Mouse (Mus musculus) liver, adult 2 months (tissue): ENCODE data around the gene Lnx1. TPM values are rescaled to one million over a fixed set of nuclear protein-coding genes. Genes with fewer than 3 reads are reported as not detected.

Source experiments
- DNase-seq: peaks from one replicate; pipeline ENCODE4 v3.0.0-alpha.2; 2011; ENCODE audit warnings: low read depth, low spot score; ENCODE audit errors: extremely low read depth
- H3K27ac ChIP-seq: fragments of 200-500 bp; replicated peaks from 2 replicates; pipeline ENCODE4 v1.5.1; 2012; ENCODE audit warnings: low read depth, mild to moderate bottlenecking, control low read depth, inconsistent platforms, low read length; ENCODE audit not compliant: insufficient read depth
- H3K27me3 ChIP-seq: fragments of 200-500 bp; 2 replicates; pipeline ENCODE4 v1.6.1; 2012; ENCODE audit warnings: mild to moderate bottlenecking, moderate library complexity, low read length, inconsistent platforms; ENCODE audit not compliant: control insufficient read depth, insufficient read depth
- H3K36me3 ChIP-seq: fragments of 200-500 bp; 2 replicates; pipeline ENCODE4 v1.6.1; 2012; ENCODE audit warnings: low read length, inconsistent platforms; ENCODE audit not compliant: control insufficient read depth, insufficient read depth
- H3K4me1 ChIP-seq: fragments of 200-500 bp; 2 replicates; pipeline ENCODE4 v1.6.1; 2011; ENCODE audit warnings: low read length; ENCODE audit not compliant: control insufficient read depth, insufficient read depth
- H3K4me3 ChIP-seq: fragments of 200-500 bp; 2 replicates; pipeline ENCODE4 v1.5.1; 2011; ENCODE audit warnings: low read depth, mild to moderate bottlenecking, control low read depth, low read length, moderate library complexity; ENCODE audit not compliant: insufficient read depth
- H3K79me2 ChIP-seq: fragments of 200-500 bp; 2 replicates; pipeline ENCODE4 v1.6.1; 2012; ENCODE audit warnings: inconsistent platforms, mild to moderate bottlenecking, low read length, moderate library complexity; ENCODE audit not compliant: control insufficient read depth, insufficient read depth
- H3K9ac ChIP-seq: fragments of 200-500 bp; 2 replicates; pipeline ENCODE4 v1.6.1; 2012; ENCODE audit warnings: low read depth, mild to moderate bottlenecking, control low read depth, inconsistent platforms, low read length
- CTCF ChIP-seq: fragments of 200-500 bp; IDR thresholded peaks from 2 replicates; pipeline ENCODE4 v1.5.1; 2011; ENCODE audit warnings: low read depth, low read length, control low read depth
- POLR2A ChIP-seq: fragments of 200-500 bp; IDR thresholded peaks from 2 replicates; pipeline ENCODE4 v1.6.1; 2011; ENCODE audit warnings: low read length, control low read depth; ENCODE audit not compliant: insufficient read depth; ENCODE audit errors: extremely low read depth
- WGBS: fragments of 180-500 bp; shearing (Covaris S2); methylation state at CpG from one replicate; pipeline ENCODE4 v1.1.7; 2018; 5-methylcytosine and 5-hydroxymethylcytosine counted together
- polyA plus RNA-seq: library from polyadenylated mRNA; depleted of rRNA; stranded (reverse); fragments of >200 nt; gene quantifications from 2 replicates; pipeline ENCODE4 v1.2.3, GENCODE M21; 2012
- total RNA-seq: library from RNA; depleted of rRNA; stranded (reverse); fragments of >200 nt; gene quantifications from 2 replicates; pipeline ENCODE4 v1.2.3, GENCODE M21; 2014

Gene Lnx1
- total and polyA plus RNA-seq, 2 experiments: 0.42 to 1.0 TPM

- Histone ChIP-seq H3K27ac (no peak overlapping the region), H3K27me3 (no peaks in the 10 kb centered on the region), H3K4me1 (no peaks in the 10 kb centered on the region), H3K9ac (no peak overlapping the region), H3K79me2 (no peaks in the 10 kb centered on the region), H3K36me3 (no peaks in the 10 kb centered on the region), H3K4me3 (no peak overlapping the region)
- no peak for TF ChIP-seq POLR2A
- no peak for TF ChIP-seq CTCF
- WGBS: 61% methylated on average over 7 of the region's 7 CpGs
- no peak for DNase-seq
Observed at GRCm38 (mm10) chr5:74733885-74734558, 31.3 kb upstream of the Lnx1 start.

- Histone ChIP-seq H3K27ac (no peak overlapping the region), H3K79me2 (no peaks in the 10 kb centered on the region), H3K4me1 (no peaks in the 10 kb centered on the region), H3K27me3 (no peaks in the 10 kb centered on the region), H3K36me3 (no peaks in the 10 kb centered on the region), H3K9ac (no peak overlapping the region), H3K4me3 (no peak overlapping the region)
- no peak for TF ChIP-seq CTCF
- no peak for TF ChIP-seq POLR2A
- WGBS: 77% methylated on average over 8 of the region's 8 CpGs
- DNase-seq: no peak
Observed at GRCm38 (mm10) chr5:74732613-74733012, 29.9 kb upstream of the Lnx1 start.

- no peak overlapping the region for H3K27ac ChIP-seq
- H3K79me2 ChIP-seq: no peaks in the 10 kb centered on the region
- H3K4me1 ChIP-seq: no peaks in the 10 kb centered on the region
- no peak for DNase-seq
- 65% methylated on average over 5 of the region's 5 CpGs for WGBS
- H3K9ac ChIP-seq: no peak overlapping the region
- H3K27me3 ChIP-seq: no peaks in the 10 kb centered on the region
- H3K36me3 ChIP-seq: no peaks in the 10 kb centered on the region
- no peak for TF ChIP-seq POLR2A
- TF ChIP-seq CTCF: no peak
- H3K4me3 ChIP-seq: no peak overlapping the region
Observed at GRCm38 (mm10) chr5:74730601-74731000, 27.9 kb upstream of the Lnx1 start.

GRCm38 (mm10) chr5:74729567-74729966 is 26.9 kb upstream of the Lnx1 start:
- no peaks in the 10 kb centered on the region for H3K4me1 ChIP-seq
- TF ChIP-seq CTCF (no peak), POLR2A (no peak)
- 34% methylated on average over 6 of the region's 6 CpGs for WGBS
- no peaks in the 10 kb centered on the region for H3K36me3 ChIP-seq
- H3K9ac ChIP-seq: no peak overlapping the region
- H3K4me3 ChIP-seq: no peak overlapping the region
- H3K27me3 ChIP-seq: no peaks in the 10 kb centered on the region
- DNase-seq: peak; percentile 5
- H3K27ac ChIP-seq: no peak overlapping the region
- no peaks in the 10 kb centered on the region for H3K79me2 ChIP-seq

- no peaks in the 10 kb centered on the region for H3K27me3 ChIP-seq
- no peak overlapping the region for H3K4me3 ChIP-seq
- H3K4me1 ChIP-seq: no peaks in the 10 kb centered on the region
- 85% methylated on average over 6 of the region's 6 CpGs for WGBS
- no peak for DNase-seq
- H3K27ac ChIP-seq: no peak overlapping the region
- no peaks in the 10 kb centered on the region for H3K79me2 ChIP-seq
- TF ChIP-seq POLR2A (no peak), CTCF (no peak)
- H3K36me3 ChIP-seq: no peaks in the 10 kb centered on the region
- H3K9ac ChIP-seq: no peak overlapping the region
Observed at GRCm38 (mm10) chr5:74728186-74728585, 25.5 kb upstream of the Lnx1 start.

- Histone ChIP-seq H3K79me2 (no peaks in the 10 kb centered on the region), H3K4me3 (no peak overlapping the region), H3K27me3 (no peaks in the 10 kb centered on the region), H3K9ac (no peak overlapping the region), H3K4me1 (no peaks in the 10 kb centered on the region), H3K36me3 (no peaks in the 10 kb centered on the region), H3K27ac (no peak overlapping the region)
- TF ChIP-seq POLR2A (no peak), CTCF (no peak)
- 87% methylated on average over 8 of the region's 8 CpGs for WGBS
- DNase-seq: no peak
Observed at GRCm38 (mm10) chr5:74727319-74727718, 24.6 kb upstream of the Lnx1 start.
